Mouse (Mus musculus) cerebellum, adult 2 months (tissue): ENCODE measurements around the gene Trim8.

ENCODE experiments used
- CTCF ChIP-seq: fragments of 200-500 bp; IDR thresholded peaks from 2 replicates; pipeline ENCODE4 v1.5.1; 2011; ENCODE audit warnings: low read depth, mild to moderate bottlenecking, control low read depth, low read length, moderate library complexity, borderline replicate concordance; ENCODE audit not compliant: insufficient read depth
- POLR2A ChIP-seq: fragments of 200-500 bp; IDR thresholded peaks from 2 replicates; pipeline ENCODE4 v1.6.1; 2011; ENCODE audit warnings: low read length, control low read depth, borderline replicate concordance; ENCODE audit not compliant: insufficient read depth

- no peak for TF ChIP-seq CTCF
- TF ChIP-seq POLR2A: no peak
Measured at GRCm38 (mm10) chr19:46563603-46564002, 62.1 kb downstream of the Trim8 start.
